Mouse (Mus musculus): ENCODE results near the gene Gas1. TPM values are rescaled to one million over a fixed set of nuclear protein-coding genes. Genes with fewer than 3 reads are reported as not detected.

Gene Gas1
- total RNA-seq, 1 experiment: 1.9 TPM

GRCm38 (mm10) chr13:60146994-60147856 lies 29.9 kb downstream of the Gas1 start:
- H3K27ac ChIP-seq (ENCODE audit: insufficient read depth, low read depth, low read length, poor library complexity, severe bottlenecking): no peak overlapping the region
- DNase-seq (ENCODE audit: low read depth, low spot score): no peak

DNA sequence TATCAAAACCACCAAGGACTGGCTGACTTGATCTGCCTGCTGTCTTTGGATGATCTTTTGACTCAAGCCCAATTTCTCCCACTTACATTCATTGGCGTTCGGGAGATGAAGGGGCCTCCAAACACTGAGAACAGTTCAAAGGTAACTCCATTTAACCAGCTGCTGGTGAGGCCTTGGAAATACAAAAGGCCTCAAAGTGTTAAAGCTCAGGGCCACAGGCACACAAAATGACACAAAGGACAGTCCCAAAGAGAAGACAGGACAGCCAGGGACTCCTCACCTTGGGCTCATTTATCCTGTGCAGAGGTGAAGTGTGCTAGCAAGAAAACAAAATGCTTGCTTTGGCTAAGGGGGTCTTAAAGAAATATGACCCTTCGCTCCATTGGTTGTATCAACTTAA lies 30.9 kb downstream of the Gas1 start:
- no peak for DNase-seq (ENCODE audit: low read depth, low spot score)
- in situ Hi-C loops (cut with MboI; ENCODE audit: low sequenced_read_pairs in 2 of 2, unreplicated experiment in 2 of 2): no loop called here
- Histone ChIP-seq H3K27ac (ENCODE audit: insufficient read depth, low read depth, low read length, poor library complexity, severe bottlenecking) (no peak overlapping the region), H3K36me3 (ENCODE audit: control insufficient read depth, insufficient read depth, low read length, poor library complexity, severe bottlenecking) (no peaks in the 10 kb centered on the region), H3K9ac (ENCODE audit: insufficient read depth, low read depth, low read length, poor library complexity, severe bottlenecking) (no peak overlapping the region), H3K4me3 (ENCODE audit: insufficient read depth in 1 of 2, low read depth in 1 of 2, low read length in 2 of 2, poor library complexity in 1 of 2, severe bottlenecking in 1 of 2) (no peak overlapping the region), H3K4me1 (ENCODE audit: control insufficient read depth in 2 of 2, insufficient read depth in 2 of 2, low read length in 2 of 2, poor library complexity in 1 of 2) (no peaks in the 10 kb centered on the region; a peak in 1 of 4 replicates), H3K9me3 (ENCODE audit: control insufficient read depth, insufficient read depth, low read depth, low read length) (no peaks in the 10 kb centered on the region)
- no peak for TF ChIP-seq HCFC1 (IDR thresholded peaks at IDR 0.05; ENCODE audit: borderline replicate concordance, insufficient read depth, low read length)
- TF ChIP-seq ZNF384 (IDR thresholded peaks at IDR 0.05; ENCODE audit: low read depth, low read length): no peak
- TF ChIP-seq MAFK (IDR thresholded peaks at IDR 0.05; ENCODE audit: insufficient read depth, low read depth, low read length): no peak
- no peak for TF ChIP-seq ZC3H11A (IDR thresholded peaks at IDR 0.05; ENCODE audit: borderline replicate concordance, low read depth, low read length)
- no peak for TF ChIP-seq CHD2 (IDR thresholded peaks at IDR 0.05; ENCODE audit: low read depth, low read length)

More at GRCm38 (mm10) chr13:60146994-60147856, 29.9 kb downstream of the Gas1 start:
- Histone ChIP-seq H3K4me3 (ENCODE audit: insufficient read depth in 1 of 2, low read depth in 1 of 2, low read length in 2 of 2, poor library complexity in 1 of 2, severe bottlenecking in 1 of 2) (no peak overlapping the region), H3K9ac (ENCODE audit: insufficient read depth, low read depth, low read length, poor library complexity, severe bottlenecking) (no peak overlapping the region), H3K36me3 (ENCODE audit: control insufficient read depth, insufficient read depth, low read length, poor library complexity, severe bottlenecking) (no peaks in the 10 kb centered on the region), H3K9me3 (ENCODE audit: control insufficient read depth, insufficient read depth, low read depth, low read length) (no peaks in the 10 kb centered on the region), H3K4me1 (ENCODE audit: control insufficient read depth in 2 of 2, insufficient read depth in 2 of 2, low read length in 2 of 2, poor library complexity in 1 of 2) (no peaks in the 10 kb centered on the region; a peak in 1 of 4 replicates)
- in situ Hi-C loops (cut with MboI; ENCODE audit: low sequenced_read_pairs in 2 of 2, unreplicated experiment in 2 of 2): no loop called here
- TF ChIP-seq HCFC1 (IDR thresholded peaks at IDR 0.05; ENCODE audit: borderline replicate concordance, insufficient read depth, low read length) (no peak), ZC3H11A (IDR thresholded peaks at IDR 0.05; ENCODE audit: borderline replicate concordance, low read depth, low read length) (no peak), ZNF384 (IDR thresholded peaks at IDR 0.05; ENCODE audit: low read depth, low read length) (no peak), CHD2 (IDR thresholded peaks at IDR 0.05; ENCODE audit: low read depth, low read length) (no peak), MAFK (IDR thresholded peaks at IDR 0.05; ENCODE audit: insufficient read depth, low read depth, low read length) (no peak)

DNA sequence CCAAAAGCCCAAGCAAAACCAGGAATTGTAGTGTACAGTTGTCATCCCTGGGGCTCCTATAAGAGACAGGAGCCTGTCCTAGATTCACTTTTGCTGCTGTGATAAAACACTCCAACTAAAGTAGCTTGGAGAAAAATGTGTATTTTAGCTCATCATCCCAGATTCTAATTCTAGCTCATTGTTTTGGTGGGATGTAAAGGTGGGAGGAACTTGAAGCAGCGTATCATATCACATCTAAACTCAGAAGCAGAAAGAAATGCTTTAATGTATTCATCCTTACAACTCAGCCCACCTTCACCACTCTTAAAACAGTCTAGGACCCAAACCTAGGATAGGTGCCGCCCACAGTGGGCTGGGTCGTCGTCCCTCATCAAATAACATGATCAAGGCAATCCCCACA lies 40.2 kb downstream of the Gas1 start:
- no peaks in the 10 kb centered on the region for H3K4me1 ChIP-seq (ENCODE audit: control insufficient read depth in 2 of 2, insufficient read depth in 2 of 2, low read length in 2 of 2, poor library complexity in 1 of 2)
- DNase-seq (ENCODE audit: low read depth, low spot score): no peak
- in situ Hi-C loops (cut with MboI; ENCODE audit: low sequenced_read_pairs in 2 of 2, unreplicated experiment in 2 of 2): no loop called here

GRCm38 (mm10) chr13:60134439-60134799 lies 42.7 kb downstream of the Gas1 start:
- H3K27ac ChIP-seq (ENCODE audit: insufficient read depth, low read depth, low read length, poor library complexity, severe bottlenecking): no peak overlapping the region; the same call in 1 of the 2 replicates
- DNase-seq (ENCODE audit: low read depth, low spot score): no peak
- H3K4me1 ChIP-seq (ENCODE audit: control insufficient read depth in 2 of 2, insufficient read depth in 2 of 2, low read length in 2 of 2, poor library complexity in 1 of 2): no peaks in the 10 kb centered on the region
- no peak for TF ChIP-seq ZC3H11A (IDR thresholded peaks at IDR 0.05; ENCODE audit: borderline replicate concordance, low read depth, low read length)
- TF ChIP-seq HCFC1 (IDR thresholded peaks at IDR 0.05; ENCODE audit: borderline replicate concordance, insufficient read depth, low read length): no peak
- TF ChIP-seq MAFK (IDR thresholded peaks at IDR 0.05; ENCODE audit: insufficient read depth, low read depth, low read length): no peak
- TF ChIP-seq ZNF384 (IDR thresholded peaks at IDR 0.05; ENCODE audit: low read depth, low read length): no peak
- no peak for TF ChIP-seq CHD2 (IDR thresholded peaks at IDR 0.05; ENCODE audit: low read depth, low read length)
- in situ Hi-C loops (cut with MboI; ENCODE audit: low sequenced_read_pairs in 2 of 2, unreplicated experiment in 2 of 2): no loop called here
- H3K9ac ChIP-seq (ENCODE audit: insufficient read depth, low read depth, low read length, poor library complexity, severe bottlenecking): no peak overlapping the region
- no peaks in the 10 kb centered on the region for H3K36me3 ChIP-seq (ENCODE audit: control insufficient read depth, insufficient read depth, low read length, poor library complexity, severe bottlenecking)
- H3K4me3 ChIP-seq (ENCODE audit: insufficient read depth in 1 of 2, low read depth in 1 of 2, low read length in 2 of 2, poor library complexity in 1 of 2, severe bottlenecking in 1 of 2): no peak overlapping the region
- H3K9me3 ChIP-seq (ENCODE audit: control insufficient read depth, insufficient read depth, low read depth, low read length): no peaks in the 10 kb centered on the region

More for the DNA sequence above, 40.2 kb downstream of the Gas1 start:
- no peaks in the 10 kb centered on the region for H3K9me3 ChIP-seq (ENCODE audit: control insufficient read depth, insufficient read depth, low read depth, low read length)
- no peak overlapping the region for H3K9ac ChIP-seq (ENCODE audit: insufficient read depth, low read depth, low read length, poor library complexity, severe bottlenecking)
- H3K36me3 ChIP-seq (ENCODE audit: control insufficient read depth, insufficient read depth, low read length, poor library complexity, severe bottlenecking): no peaks in the 10 kb centered on the region
- TF ChIP-seq CHD2 (IDR thresholded peaks at IDR 0.05; ENCODE audit: low read depth, low read length) (no peak), MAFK (IDR thresholded peaks at IDR 0.05; ENCODE audit: insufficient read depth, low read depth, low read length) (no peak), ZC3H11A (IDR thresholded peaks at IDR 0.05; ENCODE audit: borderline replicate concordance, low read depth, low read length) (no peak), ZNF384 (IDR thresholded peaks at IDR 0.05; ENCODE audit: low read depth, low read length) (no peak), HCFC1 (IDR thresholded peaks at IDR 0.05; ENCODE audit: borderline replicate concordance, insufficient read depth, low read length) (no peak)
- no peak overlapping the region for H3K4me3 ChIP-seq (ENCODE audit: insufficient read depth in 1 of 2, low read depth in 1 of 2, low read length in 2 of 2, poor library complexity in 1 of 2, severe bottlenecking in 1 of 2)
- H3K27ac ChIP-seq (ENCODE audit: insufficient read depth, low read depth, low read length, poor library complexity, severe bottlenecking): no peak overlapping the region
